Mouse (Mus musculus): Measurements from ENCODE around the gene Chac1.

Gene Chac1

DNA sequence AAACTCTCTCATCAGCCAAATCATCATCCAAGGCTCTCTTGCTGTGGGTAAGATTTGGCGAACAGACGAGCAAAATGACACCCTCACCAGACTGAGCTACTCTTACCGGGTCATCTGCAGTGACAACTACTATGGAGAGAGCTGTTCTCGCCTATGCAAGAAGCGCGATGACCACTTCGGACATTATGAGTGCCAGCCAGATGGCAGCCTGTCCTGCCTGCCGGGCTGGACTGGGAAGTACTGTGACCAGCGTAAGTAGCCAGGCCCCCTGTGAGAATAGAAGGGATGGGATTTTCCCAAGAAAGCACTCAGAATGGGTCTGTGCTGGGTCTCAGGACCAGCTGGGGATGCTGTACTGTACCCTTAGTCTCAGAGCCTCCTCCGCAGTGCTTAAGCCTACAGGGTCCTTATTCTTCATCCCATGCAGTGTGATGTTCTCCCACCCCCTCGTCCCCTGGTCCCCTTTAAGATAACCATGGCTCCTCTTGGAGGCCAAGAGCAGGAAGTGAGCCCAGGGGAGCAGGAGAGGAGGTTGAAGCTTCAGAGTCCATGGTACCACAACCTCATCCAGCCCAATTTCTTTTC, 23.0 kb upstream of the Chac1 start:
- DNase-seq (ENCODE audit: low spot score) = no peak

- no peak for DNase-seq (ENCODE audit: low spot score)
Observed at GRCm38 (mm10) chr2:119328546-119328945, 22.5 kb upstream of the Chac1 start.

DNA sequence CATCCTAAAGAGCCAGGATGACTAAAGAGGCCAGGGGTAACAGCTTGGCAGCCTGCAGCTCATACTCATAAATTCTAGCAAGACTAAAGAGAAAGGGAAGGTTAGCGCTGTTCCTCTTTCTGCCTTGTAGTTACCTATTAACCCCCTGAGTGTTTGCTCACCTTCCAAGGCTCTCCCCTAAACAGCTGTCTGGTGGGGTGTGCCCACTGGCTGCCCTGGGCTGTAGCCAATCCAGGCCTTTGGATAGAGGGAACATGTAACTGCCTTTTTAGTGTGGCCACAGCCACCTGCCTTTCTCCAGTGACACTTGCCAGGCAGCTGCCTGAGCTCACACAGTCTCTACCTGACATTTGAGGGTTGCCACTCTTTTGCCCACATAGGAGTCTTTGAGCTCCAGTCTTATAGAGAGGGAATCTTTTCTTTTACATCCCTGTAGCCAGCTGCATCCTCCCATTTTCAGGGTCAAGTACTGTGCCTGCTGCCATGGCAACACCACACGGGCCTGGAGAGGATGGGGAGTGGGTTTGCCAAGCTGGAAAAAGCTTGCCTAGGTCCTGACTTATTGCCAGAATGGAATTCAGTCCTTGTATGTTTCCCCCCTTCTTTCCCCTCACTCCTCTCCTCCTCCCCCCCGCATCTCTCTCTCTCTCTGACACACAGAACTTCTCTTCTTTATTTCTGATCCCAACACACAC, 21.8 kb upstream of the Chac1 start:
- DNase-seq (ENCODE audit: low spot score) = no peak

DNA sequence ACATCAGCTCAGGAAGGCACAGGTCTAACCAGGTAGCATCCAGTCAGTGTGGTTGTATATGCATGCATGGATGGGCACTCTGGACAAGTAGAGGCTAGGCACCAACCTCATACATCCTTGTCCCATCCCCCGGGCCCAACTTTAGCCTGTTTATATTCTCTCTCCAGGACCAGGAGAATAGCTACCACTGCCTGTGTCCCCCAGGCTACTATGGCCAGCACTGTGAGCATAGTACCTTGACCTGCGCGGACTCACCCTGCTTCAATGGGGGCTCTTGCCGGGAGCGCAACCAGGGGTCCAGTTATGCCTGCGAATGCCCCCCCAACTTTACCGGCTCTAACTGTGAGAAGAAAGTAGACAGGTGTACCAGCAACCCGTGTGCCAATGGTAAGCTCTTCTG, 20.2 kb upstream of the Chac1 start:
- DNase-seq (ENCODE audit: low spot score) = no peak

DNA sequence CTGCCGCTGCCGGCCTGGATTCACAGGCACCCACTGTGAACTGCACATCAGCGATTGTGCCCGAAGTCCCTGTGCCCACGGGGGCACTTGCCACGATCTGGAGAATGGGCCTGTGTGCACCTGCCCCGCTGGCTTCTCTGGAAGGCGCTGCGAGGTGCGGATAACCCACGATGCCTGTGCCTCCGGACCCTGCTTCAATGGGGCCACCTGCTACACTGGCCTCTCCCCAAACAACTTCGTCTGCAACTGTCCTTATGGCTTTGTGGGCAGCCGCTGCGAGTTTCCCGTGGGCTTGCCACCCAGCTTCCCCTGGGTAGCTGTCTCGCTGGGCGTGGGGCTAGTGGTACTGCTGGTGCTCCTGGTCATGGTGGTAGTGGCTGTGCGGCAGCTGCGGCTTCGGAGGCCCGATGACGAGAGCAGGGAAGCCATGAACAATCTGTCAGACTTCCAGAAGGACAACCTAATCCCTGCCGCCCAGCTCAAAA, 18.8 kb upstream of the Chac1 start:
- no peak for DNase-seq (ENCODE audit: low spot score)

GRCm38 (mm10) chr2:119334135-119334534, 16.9 kb upstream of the Chac1 start:
- DNase-seq (ENCODE audit: low spot score) = no peak

- no peak for DNase-seq (ENCODE audit: low spot score)
Observed at GRCm38 (mm10) chr2:119334964-119335525, 16.0 kb upstream of the Chac1 start.

DNA sequence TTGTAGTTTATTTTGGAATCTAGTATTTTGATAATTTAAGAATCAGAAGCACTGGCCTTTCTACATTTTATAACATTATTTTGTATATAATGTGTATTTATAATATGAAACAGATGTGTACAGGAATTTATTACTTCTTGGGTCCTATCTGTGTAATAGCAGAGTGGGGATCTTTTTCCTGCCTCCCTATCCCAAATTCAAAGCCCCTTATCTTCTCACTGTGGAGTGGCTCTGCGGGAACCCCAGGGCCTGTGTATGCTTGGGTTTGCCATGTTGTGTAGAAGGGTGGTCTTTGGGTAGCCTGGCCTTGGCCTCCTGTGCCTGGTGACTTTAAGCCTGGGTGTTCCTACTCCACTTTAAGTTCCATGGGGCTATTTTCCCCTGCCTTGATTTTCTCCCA, 15.5 kb upstream of the Chac1 start:
- no peak for DNase-seq (ENCODE audit: low spot score)

DNA sequence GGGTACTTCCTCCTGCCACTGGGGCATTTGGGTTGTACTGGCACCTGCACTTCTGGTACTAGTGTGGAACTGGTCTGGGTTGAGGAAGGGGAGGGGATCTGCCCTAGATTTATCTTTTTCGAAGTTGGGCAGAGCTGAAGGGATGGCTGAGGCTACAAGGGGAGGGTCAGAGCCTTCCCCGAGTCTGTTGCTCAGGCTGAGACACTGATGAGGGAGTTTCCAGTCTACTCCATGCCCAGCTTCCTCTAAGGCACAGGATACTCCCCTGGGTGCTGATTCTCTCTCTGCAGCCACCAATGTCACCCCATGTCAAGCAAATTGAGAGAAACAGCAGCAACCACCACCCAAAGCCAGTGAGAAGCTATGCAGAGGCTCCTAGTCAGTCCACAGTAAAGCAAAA, 15.0 kb upstream of the Chac1 start:
- no peak for DNase-seq (ENCODE audit: low spot score)

DNA sequence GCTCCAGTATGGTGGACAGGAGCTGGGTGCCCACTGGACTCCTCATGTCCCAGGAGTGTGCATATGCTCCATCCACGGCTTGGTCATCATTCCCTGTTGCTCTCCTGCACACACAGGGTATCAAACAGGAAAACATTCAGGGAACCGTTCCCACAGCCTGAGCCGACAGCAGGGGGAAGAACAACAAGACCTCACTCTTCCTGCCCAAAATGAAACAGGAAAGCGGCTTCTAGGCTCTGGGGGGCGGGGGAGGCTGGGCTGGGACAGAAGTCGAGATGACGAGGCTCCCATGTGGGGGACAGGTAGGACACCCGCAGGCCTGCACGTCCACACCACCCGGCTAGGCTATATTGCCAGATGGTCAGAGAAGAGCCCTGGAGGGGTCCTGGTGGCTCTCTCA, 14.6 kb upstream of the Chac1 start:
- DNase-seq (ENCODE audit: low spot score) = no peak

DNA sequence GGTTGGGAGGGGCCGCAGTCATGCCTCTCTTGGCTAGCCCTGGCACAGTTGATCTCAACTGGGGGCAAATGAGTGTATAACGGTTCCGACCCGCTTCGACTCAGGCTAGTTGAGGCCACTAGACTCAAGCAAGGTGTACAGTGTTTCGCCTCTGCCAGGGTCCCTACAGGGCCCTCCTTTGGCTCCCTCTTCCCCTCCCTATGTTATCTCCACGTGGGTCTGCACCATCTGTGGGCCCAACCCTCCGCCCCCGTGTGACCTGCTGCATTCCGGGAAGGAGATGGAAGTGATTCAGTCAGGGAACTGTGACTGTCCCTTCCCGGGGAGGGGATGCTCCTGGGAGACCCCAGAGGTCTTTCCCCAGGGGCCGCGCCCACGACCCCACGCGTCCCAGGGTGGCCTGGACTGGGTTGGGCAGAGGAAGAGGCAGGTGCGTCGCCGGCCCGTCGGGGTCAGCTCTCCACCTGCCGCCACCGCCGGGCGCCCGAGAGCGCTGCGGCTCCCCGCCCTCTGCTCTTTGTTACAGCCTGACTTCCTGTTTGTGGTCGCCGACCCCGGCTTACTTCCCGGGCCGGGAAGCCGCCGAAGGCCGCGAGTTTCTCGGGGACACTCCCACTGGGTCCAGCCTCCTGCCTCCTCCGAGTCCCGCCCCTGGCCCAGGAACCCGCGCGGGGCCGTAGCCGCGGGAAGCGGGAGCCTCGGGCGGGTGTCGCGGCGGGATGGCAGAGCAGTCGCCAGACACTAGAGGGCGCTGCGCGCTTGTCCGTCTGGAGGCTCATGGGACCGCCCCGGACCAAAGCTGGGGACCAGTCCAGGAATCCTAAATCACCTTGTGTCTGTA, 13.4 kb upstream of the Chac1 start:
- DNase-seq (ENCODE audit: low spot score) = peak; percentile 94

DNA sequence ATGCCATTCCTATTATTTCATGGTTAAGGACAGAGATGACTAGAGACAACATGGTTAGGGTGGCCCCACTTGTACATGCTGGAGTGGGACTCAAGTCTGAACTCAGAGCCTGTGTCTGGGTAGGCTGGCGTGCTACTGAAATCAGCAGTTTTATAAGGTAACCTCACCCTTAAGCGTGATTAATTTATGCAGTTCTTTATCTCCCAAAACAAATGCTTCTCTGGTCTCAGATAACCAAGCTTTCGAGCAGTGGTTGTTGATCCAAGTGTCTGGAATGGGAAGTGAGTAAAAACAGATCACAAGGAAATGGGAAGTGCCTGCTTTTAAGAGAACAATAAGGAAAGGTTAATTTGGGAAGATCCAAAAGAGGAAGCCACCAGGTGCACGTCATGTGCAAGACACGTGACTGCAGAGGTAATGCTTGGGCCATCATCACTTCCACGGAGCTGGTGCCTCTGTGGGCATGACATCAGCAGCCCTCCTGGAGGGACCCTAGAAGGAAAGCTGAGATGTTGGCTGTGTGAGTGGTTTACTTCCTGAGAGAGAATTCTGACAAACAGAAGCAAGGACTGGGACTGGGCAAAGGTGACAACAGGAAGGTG, 6.4 kb upstream of the Chac1 start:
- no peak for DNase-seq (ENCODE audit: low spot score)

DNA sequence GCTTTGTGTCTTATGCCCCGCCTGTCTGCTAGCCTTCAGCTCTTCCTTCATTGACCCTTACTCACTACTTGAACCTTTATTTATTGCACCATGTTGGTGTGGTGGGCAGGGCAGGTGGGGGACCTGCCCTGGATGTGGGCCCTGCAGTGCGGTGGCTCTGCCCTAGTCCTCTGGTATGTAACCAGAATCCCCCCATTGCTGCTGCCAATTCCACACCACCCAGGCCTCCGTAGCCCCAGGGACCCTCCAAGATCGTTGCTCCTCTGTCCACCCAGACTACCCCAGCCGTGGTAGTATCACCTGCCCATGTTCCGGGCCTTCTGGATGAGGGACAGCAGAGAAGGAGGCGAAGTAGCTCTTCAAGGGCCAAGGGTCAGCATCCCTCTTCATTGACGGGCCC, 2.7 kb downstream of the Chac1 start:
- no peak for DNase-seq (ENCODE audit: low spot score)

- no peak for DNase-seq (ENCODE audit: low spot score)
Observed at GRCm38 (mm10) chr2:119355089-119355488, 4.1 kb downstream of the Chac1 start.

DNA sequence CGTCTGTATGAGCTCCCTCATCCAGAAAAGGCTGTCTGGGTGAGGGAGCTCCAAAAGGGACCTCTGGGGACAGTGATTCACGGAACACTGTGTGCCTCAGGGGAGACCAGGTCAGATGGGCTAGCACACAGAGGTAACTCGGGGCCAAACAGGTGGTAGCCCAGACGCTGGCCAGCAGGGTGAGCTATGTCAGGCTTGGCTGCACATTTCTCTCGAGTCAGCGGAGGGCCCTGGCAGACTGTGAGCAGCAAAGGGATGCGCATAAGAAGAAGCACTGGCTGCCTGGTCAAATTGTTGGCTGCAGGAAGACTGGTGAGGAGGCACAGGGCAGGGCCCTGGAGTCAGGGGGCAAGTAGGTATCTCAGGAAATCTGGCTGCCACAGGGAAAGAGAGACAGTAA, 4.6 kb downstream of the Chac1 start:
- no peak for DNase-seq (ENCODE audit: low spot score)

GRCm38 (mm10) chr2:119356310-119356709, 5.3 kb downstream of the Chac1 start:
- DNase-seq (ENCODE audit: low spot score) = no peak

GRCm38 (mm10) chr2:119356805-119357204, 5.8 kb downstream of the Chac1 start:
- no peak for DNase-seq (ENCODE audit: low spot score)

GRCm38 (mm10) chr2:119358249-119358648, 7.2 kb downstream of the Chac1 start:
- no peak for DNase-seq (ENCODE audit: low spot score)

DNA sequence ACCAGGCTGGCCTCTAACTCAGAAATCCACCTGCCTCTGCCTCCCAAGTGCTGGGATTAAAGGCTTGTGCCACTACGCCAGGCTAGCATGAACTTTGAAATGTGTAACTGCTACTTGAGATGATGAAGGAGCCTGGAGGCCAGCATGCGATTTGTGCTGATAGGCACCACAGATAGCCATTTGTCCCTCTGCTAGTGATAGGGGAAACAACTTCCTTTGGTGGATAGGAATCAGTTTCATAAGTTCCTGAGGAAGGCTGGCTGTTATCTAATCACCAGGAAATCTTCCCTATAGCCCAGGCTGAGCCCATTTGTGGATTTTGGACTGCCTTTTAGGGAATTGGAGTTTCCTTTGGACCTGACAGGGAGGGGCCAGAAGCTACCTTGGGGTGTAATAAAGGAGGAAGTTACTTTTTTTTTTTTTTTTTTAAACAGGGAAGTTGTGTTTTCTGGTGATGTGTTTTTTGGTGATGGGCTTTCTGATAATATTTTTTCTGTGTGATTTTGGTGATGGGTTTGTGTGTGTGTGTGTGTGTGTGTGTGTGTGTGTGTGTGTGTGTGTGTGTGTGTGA, 8.8 kb downstream of the Chac1 start:
- no peak for DNase-seq (ENCODE audit: low spot score)

DNA sequence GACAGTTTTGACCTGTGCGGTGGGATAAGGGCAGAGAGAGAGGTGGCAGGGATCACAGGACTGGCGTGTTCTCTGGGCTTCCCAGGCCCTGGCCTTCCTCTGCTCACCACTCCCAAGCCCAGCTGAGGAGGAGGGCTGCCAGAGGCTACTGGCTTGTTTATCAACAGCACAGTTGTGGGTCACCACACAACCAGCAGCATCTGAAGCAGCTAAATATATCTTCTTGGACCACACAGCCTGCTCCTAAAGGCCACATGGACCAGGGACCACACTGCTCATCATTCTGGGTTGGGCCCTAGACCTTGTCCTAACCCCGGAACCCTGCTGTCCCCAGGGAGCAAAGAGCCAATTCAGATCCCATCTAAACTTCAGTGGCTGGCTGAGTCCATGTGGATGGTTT, 13.9 kb downstream of the Chac1 start:
- DNase-seq (ENCODE audit: low spot score) = no peak

GRCm38 (mm10) chr2:119367346-119367745, 16.3 kb downstream of the Chac1 start:
- no peak for DNase-seq (ENCODE audit: low spot score)

DNA sequence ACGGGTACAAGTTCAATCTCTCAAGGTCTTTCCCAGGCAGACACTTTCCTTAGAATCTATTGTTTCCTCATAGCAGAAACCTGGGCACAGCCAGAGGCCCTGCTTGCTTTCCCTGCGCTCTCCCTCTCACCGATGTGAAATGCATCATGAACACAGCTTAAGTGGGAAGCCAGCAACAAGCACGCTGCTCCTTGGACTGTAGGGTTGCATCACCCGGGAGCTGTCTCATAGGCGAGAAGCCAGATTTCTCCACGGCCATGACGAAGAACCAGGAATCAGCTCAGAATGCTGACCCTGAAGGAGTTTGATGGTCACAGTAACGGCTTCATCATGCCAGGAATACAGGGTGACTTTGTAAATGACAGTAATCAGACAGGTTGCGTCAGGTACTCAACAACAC, 19.1 kb downstream of the Chac1 start:
- DNase-seq (ENCODE audit: low spot score) = no peak

Data from testis, postnatal 10 days (tissue).